Mouse (Mus musculus): ENCODE results near the gene Pigp. TPM values are rescaled to one million over a fixed set of nuclear protein-coding genes. Genes with fewer than 3 reads are reported as not detected.
"Not testable (repeated sequence)": the region's sequence is repeated elsewhere in the genome, so short reads cannot be mapped to it uniquely, and the experiment has no call there.

Pigp gene
- polyA plus RNA-seq, 1 experiment from 2014 or later, result 104 TPM

- no peak for ATAC-seq (ENCODE audit: low FRiP score, low read depth)
- H3K27ac ChIP-seq (replicated peaks), result no peak overlapping the region
- no peaks in the 10 kb centered on the region for H3K4me1 ChIP-seq (replicated peaks)
- no peak overlapping the region for H3K4me3 ChIP-seq
- no peaks in the 10 kb centered on the region for H3K36me3 ChIP-seq
- H3K4me2 ChIP-seq, result no peak overlapping the region
- H3K9ac ChIP-seq, result no peak overlapping the region
- no peaks in the 10 kb centered on the region for H3K27me3 ChIP-seq
- H3K9me3 ChIP-seq, result no peaks in the 10 kb centered on the region
- 78% methylated on average over 7 of the region's 7 CpGs for WGBS
These were observed 15.6 kb downstream of the Pigp start for GRCm38 (mm10) chr16:94356046-94356445.

DNA sequence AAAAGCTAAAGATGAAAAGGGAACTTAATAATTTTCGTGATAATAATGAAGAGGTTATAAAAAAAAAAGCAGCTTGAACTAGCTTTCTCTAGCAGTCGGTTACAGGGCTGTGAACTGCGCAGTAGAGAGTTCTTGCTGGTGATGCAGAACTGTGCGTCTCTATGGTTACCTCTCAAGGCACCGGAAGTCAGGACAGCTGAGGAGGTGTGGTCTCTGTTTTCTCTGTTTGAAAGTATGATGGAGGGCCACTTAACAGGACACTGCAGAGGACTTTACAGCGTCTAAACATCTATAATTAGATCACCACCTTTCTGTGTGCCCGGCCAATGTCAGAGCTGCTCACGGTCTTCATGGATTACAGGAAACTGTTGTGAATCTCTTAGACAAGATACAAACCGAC, 17.2 kb downstream of the Pigp start:
- WGBS, result 54% methylated on average over 9 of the region's 9 CpGs
- no peak overlapping the region for H3K4me3 ChIP-seq
- no peaks in the 10 kb centered on the region for H3K9me3 ChIP-seq
- H3K36me3 ChIP-seq, result no peaks in the 10 kb centered on the region
- no peak overlapping the region for H3K4me2 ChIP-seq
- H3K27me3 ChIP-seq, result no peaks in the 10 kb centered on the region
- peaks cover 10% of the 10 kb centered on the region for H3K4me1 ChIP-seq (replicated peaks)
- no peak overlapping the region for H3K9ac ChIP-seq
- peak; percentile 73; the same call in 1 of the 2 replicates for ATAC-seq (ENCODE audit: low FRiP score, low read depth)
- H3K27ac ChIP-seq (replicated peaks), result no peak overlapping the region

DNA sequence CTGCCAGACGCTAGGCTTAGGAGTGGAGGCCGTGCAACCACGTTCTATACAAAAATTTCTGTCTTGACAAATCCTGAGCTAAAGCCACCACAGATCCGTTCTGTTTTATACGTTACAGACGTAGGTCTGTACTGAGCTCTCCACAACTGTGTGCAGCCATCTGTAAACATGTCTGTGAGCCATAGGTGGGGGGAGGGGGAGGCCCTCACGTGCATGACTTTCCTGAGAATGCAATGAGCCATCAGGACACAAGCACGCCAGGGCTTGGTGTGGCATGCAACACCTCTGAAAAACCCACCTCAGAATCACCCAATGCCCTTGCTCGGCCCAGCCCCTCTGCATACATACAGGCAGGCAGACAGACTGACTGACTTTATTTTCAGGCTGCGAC, 21.4 kb downstream of the Pigp start:
- H3K9ac ChIP-seq, result no peak overlapping the region
- H3K4me3 ChIP-seq, result no peak overlapping the region
- WGBS, result 70% methylated on average over 10 of the region's 10 CpGs
- no peaks in the 10 kb centered on the region for H3K27me3 ChIP-seq
- no peaks in the 10 kb centered on the region for H3K36me3 ChIP-seq
- H3K27ac ChIP-seq (replicated peaks), result no peak overlapping the region
- H3K9me3 ChIP-seq, result no peaks in the 10 kb centered on the region
- 0 out of 2 replicates have a peak, but pooled peaks have one; percentile 34 for ATAC-seq (ENCODE audit: low FRiP score, low read depth)
- no peak overlapping the region for H3K4me2 ChIP-seq
- H3K4me1 ChIP-seq (replicated peaks), result peaks cover 10% of the 10 kb centered on the region

GRCm38 (mm10) chr16:94349588-94350286, 21.9 kb downstream of the Pigp start:
- H3K9me3 ChIP-seq, result no peaks in the 10 kb centered on the region
- H3K27me3 ChIP-seq, result no peaks in the 10 kb centered on the region
- ATAC-seq (ENCODE audit: low FRiP score, low read depth), result 0 out of 2 replicates have a peak, but pooled peaks have one; percentile 56
- H3K4me3 ChIP-seq, result no peak overlapping the region
- peaks cover 10% of the 10 kb centered on the region for H3K4me1 ChIP-seq (replicated peaks)
- H3K36me3 ChIP-seq, result no peaks in the 10 kb centered on the region
- 0 out of 2 replicates have a peak overlapping the region, but pooled peaks have one; percentile 34 for H3K27ac ChIP-seq (replicated peaks)
- peak overlapping the region; percentile 17 for H3K4me2 ChIP-seq
- WGBS, result 56% methylated on average over 11 of the region's 11 CpGs
- H3K9ac ChIP-seq, result no peak overlapping the region

GRCm38 (mm10) chr16:94348779-94349178, 22.9 kb downstream of the Pigp start:
- Histone ChIP-seq H3K4me2 (no peak overlapping the region), H3K4me3 (no peak overlapping the region), H3K36me3 (no peaks in the 10 kb centered on the region), H3K27me3 (no peaks in the 10 kb centered on the region), H3K9me3 (no peaks in the 10 kb centered on the region), H3K9ac (no peak overlapping the region), H3K4me1 (replicated peaks) (peaks cover 10% of the 10 kb centered on the region), H3K27ac (replicated peaks) (no peak overlapping the region)
- ATAC-seq (ENCODE audit: low FRiP score, low read depth), result no peak
- WGBS, result 82% methylated on average over 2 of the region's 2 CpGs

GRCm38 (mm10) chr16:94347080-94347731, 24.4 kb downstream of the Pigp start:
- 77% methylated on average over 7 of the region's 7 CpGs for WGBS

DNA sequence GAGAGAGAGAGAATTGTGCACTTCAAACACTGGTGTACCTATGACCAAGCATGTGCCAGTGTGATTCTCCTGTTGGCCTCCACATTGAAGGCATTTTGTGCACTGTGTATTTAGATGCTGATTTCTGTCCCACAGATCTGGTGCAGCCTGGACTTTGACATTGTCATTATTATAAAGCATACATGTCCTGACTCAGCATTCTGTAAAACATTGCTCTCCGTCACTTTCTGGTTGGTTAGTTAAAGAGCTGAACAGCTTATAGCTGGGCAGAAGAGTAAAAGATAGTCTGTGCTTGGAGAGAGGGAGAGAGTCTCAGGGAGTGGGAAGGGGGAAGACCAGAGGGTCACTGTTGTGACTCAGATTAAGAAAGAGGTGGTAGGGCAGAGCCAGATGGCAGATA, 25.9 kb downstream of the Pigp start:
- 81% methylated on average over 1 of the region's 1 CpGs for WGBS
- Histone ChIP-seq H3K27ac (replicated peaks) (no peak overlapping the region), H3K9me3 (no peaks in the 10 kb centered on the region), H3K4me1 (replicated peaks) (peaks cover 10% of the 10 kb centered on the region), H3K27me3 (no peaks in the 10 kb centered on the region), H3K9ac (no peak overlapping the region), H3K36me3 (no peaks in the 10 kb centered on the region), H3K4me3 (no peak overlapping the region), H3K4me2 (no peak overlapping the region)
- no peak for ATAC-seq (ENCODE audit: low FRiP score, low read depth)

More at GRCm38 (mm10) chr16:94347080-94347731, 24.4 kb downstream of the Pigp start:
- no peak overlapping the region for H3K9ac ChIP-seq
- ATAC-seq (ENCODE audit: low FRiP score, low read depth), result no peak
- H3K27ac ChIP-seq (replicated peaks), result no peak overlapping the region
- no peak overlapping the region for H3K4me2 ChIP-seq
- peaks cover 10% of the 10 kb centered on the region for H3K4me1 ChIP-seq (replicated peaks)
- no peaks in the 10 kb centered on the region for H3K36me3 ChIP-seq
- H3K4me3 ChIP-seq, result no peak overlapping the region
- no peaks in the 10 kb centered on the region for H3K27me3 ChIP-seq
- H3K9me3 ChIP-seq, result no peaks in the 10 kb centered on the region

GRCm38 (mm10) chr16:94339164-94340160, 32.2 kb downstream of the Pigp start:
- WGBS, result 92% methylated on average over 22 of the region's 22 CpGs
- H3K4me2 ChIP-seq; H3K27ac ChIP-seq (replicated peaks); H3K9me3 ChIP-seq; ATAC-seq (ENCODE audit: low FRiP score, low read depth); H3K36me3 ChIP-seq; H3K9ac ChIP-seq; H3K27me3 ChIP-seq; H3K4me3 ChIP-seq; H3K4me1 ChIP-seq (replicated peaks): not testable (repeated sequence)

DNA sequence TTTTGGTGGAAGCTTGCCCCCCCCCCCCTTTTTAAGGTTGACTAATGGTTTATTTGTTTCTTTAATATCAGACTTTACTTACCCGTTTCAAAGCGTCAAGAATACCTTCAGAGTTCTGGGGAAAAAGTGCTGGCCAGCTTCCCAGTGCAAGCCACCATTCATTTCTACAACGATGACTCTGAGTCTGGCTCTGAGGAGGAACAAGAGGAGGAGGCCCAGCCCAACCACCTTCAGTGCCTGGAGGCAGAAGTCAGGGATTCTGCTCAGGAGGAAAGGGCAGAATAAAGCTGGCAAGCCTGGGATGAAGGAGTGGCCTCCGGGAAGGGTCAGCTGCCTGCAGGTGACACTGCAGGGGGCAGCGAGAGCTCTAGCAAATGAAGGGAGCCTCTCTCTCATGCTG, 36.0 kb downstream of the Pigp start:
- H3K4me3 ChIP-seq, result no peak overlapping the region
- H3K4me1 ChIP-seq (replicated peaks), result no peaks in the 10 kb centered on the region
- no peak overlapping the region for H3K4me2 ChIP-seq
- no peak overlapping the region for H3K27ac ChIP-seq (replicated peaks)
- H3K9me3 ChIP-seq, result no peaks in the 10 kb centered on the region
- H3K27me3 ChIP-seq, result 0 out of 2 replicates have a peak, but pooled peaks cover under 1% of the 10 kb centered on the region
- H3K36me3 ChIP-seq, result no peaks in the 10 kb centered on the region
- WGBS, result 42% methylated on average over 5 of the region's 5 CpGs
- no peak overlapping the region for H3K9ac ChIP-seq
- no peak for ATAC-seq (ENCODE audit: low FRiP score, low read depth)

DNA sequence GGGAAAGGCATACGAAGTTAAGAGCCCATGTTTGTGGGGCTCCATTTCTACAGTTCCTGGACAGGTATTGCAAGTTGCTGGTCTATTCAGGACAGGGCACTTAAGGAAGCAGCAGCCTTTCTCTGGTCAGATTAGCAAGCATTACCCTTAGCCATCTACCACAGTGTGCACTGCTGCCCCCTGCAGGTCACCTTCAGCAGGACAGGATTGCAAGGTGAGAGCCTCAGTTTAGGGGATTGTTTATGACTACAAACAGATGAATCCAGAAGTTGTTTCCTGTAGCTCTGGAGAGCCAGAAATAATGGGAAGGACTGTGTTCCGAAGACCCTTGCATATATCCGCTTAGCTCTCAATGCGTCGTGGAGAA, 39.8 kb downstream of the Pigp start:
- H3K4me3 ChIP-seq, result no peak overlapping the region
- H3K4me2 ChIP-seq, result no peak overlapping the region
- H3K9ac ChIP-seq, result no peak overlapping the region
- H3K27ac ChIP-seq (replicated peaks), result no peak overlapping the region
- H3K27me3 ChIP-seq, result peaks cover 23% of the 10 kb centered on the region
- no peak for ATAC-seq (ENCODE audit: low FRiP score, low read depth)
- H3K36me3 ChIP-seq, result no peaks in the 10 kb centered on the region
- 53% methylated on average over 5 of the region's 5 CpGs for WGBS
- peaks cover 23% of the 10 kb centered on the region for H3K4me1 ChIP-seq (replicated peaks)
- H3K9me3 ChIP-seq, result no peaks in the 10 kb centered on the region

GRCm38 (mm10) chr16:94331233-94331885, 40.3 kb downstream of the Pigp start:
- no peak overlapping the region for H3K27ac ChIP-seq (replicated peaks)
- H3K27me3 ChIP-seq, result peaks cover 26% of the 10 kb centered on the region
- no peak overlapping the region for H3K4me2 ChIP-seq
- H3K4me1 ChIP-seq (replicated peaks), result peaks cover 23% of the 10 kb centered on the region
- ATAC-seq (ENCODE audit: low FRiP score, low read depth), result no peak
- no peaks in the 10 kb centered on the region for H3K9me3 ChIP-seq
- WGBS, result 79% methylated on average over 9 of the region's 9 CpGs
- no peak overlapping the region for H3K9ac ChIP-seq
- no peaks in the 10 kb centered on the region for H3K36me3 ChIP-seq
- no peak overlapping the region for H3K4me3 ChIP-seq

All from hindbrain, embryonic 15.5 days (tissue).